Mouse (Mus musculus) splenic B cell, adult 2 months (primary cell): ENCODE measurements around the gene Ndufa6.

ENCODE experiments used
- DNase-seq: peaks from one replicate; pipeline ENCODE4 v3.0.0-alpha.2; 2011; ENCODE audit warnings: low read depth, low spot score
- H3K27me3 ChIP-seq: 2 replicates; pipeline ENCODE4 v1.6.1; 2012; ENCODE audit warnings: mild to moderate bottlenecking, low read length, moderate library complexity, mixed read lengths; ENCODE audit not compliant: control insufficient read depth, poor library complexity, insufficient read depth, severe bottlenecking
- H3K36me3 ChIP-seq: 2 replicates; pipeline ENCODE4 v1.6.1; 2012; ENCODE audit warnings: mild to moderate bottlenecking, low read length, moderate library complexity, mixed read lengths; ENCODE audit not compliant: control insufficient read depth, poor library complexity, insufficient read depth, severe bottlenecking

Gene Ndufa6

GRCm38 (mm10) chr15:82340414-82341035 is 13.6 kb downstream of the Ndufa6 start:
- DNase-seq = no peak
- no peaks in the 10 kb centered on the region; the same call in 1 of the 2 replicates for H3K27me3 ChIP-seq
- no peaks in the 10 kb centered on the region; the same call in 1 of the 2 replicates for H3K36me3 ChIP-seq

- no peaks in the 10 kb centered on the region; the same call in 1 of the 2 replicates for H3K36me3 ChIP-seq
- no peaks in the 10 kb centered on the region; the same call in 1 of the 2 replicates for H3K27me3 ChIP-seq
- DNase-seq = no peak
These were observed 14.4 kb downstream of the Ndufa6 start for GRCm38 (mm10) chr15:82339634-82340254.

- Histone ChIP-seq H3K36me3 (no peaks in the 10 kb centered on the region; the same call in 1 of the 2 replicates), H3K27me3 (no peaks in the 10 kb centered on the region; the same call in 1 of the 2 replicates)
- no peak for DNase-seq
These were observed 15.0 kb downstream of the Ndufa6 start for GRCm38 (mm10) chr15:82339150-82339549.

GRCm38 (mm10) chr15:82338593-82339112 is 15.5 kb downstream of the Ndufa6 start, which contains the start of the genes Naga, Pheta2 and Smdt1:
Gene Naga, minus strand, starts transcription at chr15:82338925.
Gene Pheta2, plus strand, starts transcription at chr15:82338942.
Gene Smdt1, plus strand, starts transcription at chr15:82338959.
- Histone ChIP-seq H3K36me3 (no peaks in the 10 kb centered on the region; the same call in 1 of the 2 replicates), H3K27me3 (no peaks in the 10 kb centered on the region; the same call in 1 of the 2 replicates)
- peak; percentile 94 for DNase-seq

GRCm38 (mm10) chr15:82337875-82338274 is 16.2 kb downstream of the Ndufa6 start:
- peak; percentile 42 for DNase-seq
- Histone ChIP-seq H3K27me3 (no peaks in the 10 kb centered on the region; the same call in 1 of the 2 replicates), H3K36me3 (no peaks in the 10 kb centered on the region; the same call in 1 of the 2 replicates)

GRCm38 (mm10) chr15:82336629-82337028 is 17.5 kb downstream of the Ndufa6 start:
- H3K27me3 ChIP-seq = no peaks in the 10 kb centered on the region; the same call in 1 of the 2 replicates
- no peak for DNase-seq
- H3K36me3 ChIP-seq = no peaks in the 10 kb centered on the region; the same call in 1 of the 2 replicates

GRCm38 (mm10) chr15:82335194-82335593 is 18.9 kb downstream of the Ndufa6 start:
- no peak for DNase-seq
- Histone ChIP-seq H3K27me3 (no peaks in the 10 kb centered on the region; the same call in 1 of the 2 replicates), H3K36me3 (no peaks in the 10 kb centered on the region; the same call in 1 of the 2 replicates)

GRCm38 (mm10) chr15:82325382-82325781 is 28.7 kb downstream of the Ndufa6 start:
- no peak for DNase-seq

GRCm38 (mm10) chr15:82322195-82322594 is 31.9 kb downstream of the Ndufa6 start:
- DNase-seq = no peak
- Histone ChIP-seq H3K27me3 (no peaks in the 10 kb centered on the region; the same call in 1 of the 2 replicates), H3K36me3 (no peaks in the 10 kb centered on the region)

More at GRCm38 (mm10) chr15:82325382-82325781, 28.7 kb downstream of the Ndufa6 start:
- Histone ChIP-seq H3K36me3 (no peaks in the 10 kb centered on the region), H3K27me3 (no peaks in the 10 kb centered on the region; the same call in 1 of the 2 replicates)

- no peak for DNase-seq
- Histone ChIP-seq H3K36me3 (no peaks in the 10 kb centered on the region), H3K27me3 (no peaks in the 10 kb centered on the region)
These were observed 34.5 kb downstream of the Ndufa6 start for GRCm38 (mm10) chr15:82319613-82320012.

GRCm38 (mm10) chr15:82317839-82318238 is 36.3 kb downstream of the Ndufa6 start:
- H3K36me3 ChIP-seq = no peaks in the 10 kb centered on the region
- DNase-seq = no peak
- no peaks in the 10 kb centered on the region for H3K27me3 ChIP-seq

- no peaks in the 10 kb centered on the region for H3K27me3 ChIP-seq
- H3K36me3 ChIP-seq = no peaks in the 10 kb centered on the region
- DNase-seq = no peak
These were observed 45.7 kb downstream of the Ndufa6 start for GRCm38 (mm10) chr15:82308416-82308815.

GRCm38 (mm10) chr15:82307107-82307506 is 47.0 kb downstream of the Ndufa6 start:
- Histone ChIP-seq H3K36me3 (no peaks in the 10 kb centered on the region), H3K27me3 (no peaks in the 10 kb centered on the region)
- DNase-seq = no peak
